8 mouse cellular contexts compared by ENCODE assay signal in the genomic region with DNA sequence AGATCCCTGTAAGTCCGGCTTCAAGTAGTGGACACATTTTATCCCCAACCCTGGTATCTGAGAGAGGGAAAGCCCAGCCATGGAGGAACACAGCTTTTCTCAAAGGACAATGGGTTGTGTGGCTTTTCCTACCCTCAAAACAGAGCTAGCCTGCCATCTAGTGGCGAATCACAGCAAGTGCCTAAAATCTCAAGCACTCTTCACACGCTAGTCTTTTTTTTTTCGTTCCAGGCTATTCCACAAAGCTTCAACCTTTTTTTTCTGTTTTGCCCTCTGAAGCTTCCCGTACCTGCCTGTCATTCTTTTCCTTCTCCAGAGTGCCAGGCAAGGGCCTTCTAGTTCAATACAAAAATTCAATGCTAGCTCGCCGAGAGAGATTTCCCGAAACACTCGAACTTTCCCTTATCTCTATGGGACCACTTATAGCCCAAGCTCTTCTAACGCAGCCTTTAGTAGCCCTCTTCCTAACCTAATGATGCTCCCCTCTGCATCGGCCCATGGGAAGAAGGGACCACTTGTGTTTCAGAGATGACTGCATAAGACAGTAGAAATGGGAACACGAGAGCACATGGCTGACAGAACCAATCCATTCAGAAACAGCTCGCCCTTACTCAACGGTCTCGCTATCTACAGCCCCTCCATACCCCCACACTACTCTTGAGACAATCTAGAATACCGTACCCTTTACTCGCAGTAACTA. TPM values are rescaled to one million over a fixed set of nuclear protein-coding genes. Genes with fewer than 3 reads are reported as not detected.
A peak's percentile ranks its signal among the peaks of the same experiment; 100 is the strongest.
DNase-seq lines count a peak whose midpoint lies in the region; ATAC-seq lines count a peak whose summit lies in the region.

No protein-coding gene starts in this region.

- peak; percentile 53 for ATAC-seq in hindbrain, embryonic 16.5 days

- peak overlapping the region; percentile 78 for H3K27ac ChIP-seq in hindbrain, embryonic 16.5 days (ENCODE audit: low read depth, low read length)

- peak overlapping the region; percentile 68 for H3K9ac ChIP-seq in hindbrain, embryonic 16.5 days (ENCODE audit: low read depth, low read length)

- no peaks in the 10 kb centered on the region for H3K36me3 ChIP-seq in hindbrain, embryonic 16.5 days (ENCODE audit: control insufficient read depth, insufficient read depth, low read length)

- WGBS in hindbrain, embryonic 16.5 days, result 2% methylated on average over 17 of the region's 17 CpGs

- H3K4me2 ChIP-seq in hindbrain, embryonic 16.5 days (ENCODE audit: low read length), result peak overlapping the region; percentile 97

- DNase-seq in T-cell, adult 2 months (ENCODE audit: low spot score), result peak; percentile 73
- peak; percentile 79 to 82 for DNase-seq in cerebellum, postnatal 36 days
- peak; percentile 77 for DNase-seq in gastrocnemius, adult 18-20 months (ENCODE audit: low spot score)
- DNase-seq in left cerebral cortex, adult 11 months (ENCODE audit: low spot score), result peak; percentile 71
- DNase-seq in lung, postnatal 4 days, result peak; percentile 76 to 85
- peak; percentile 76 for DNase-seq in retina, postnatal 7 days (ENCODE audit: low read depth, low spot score)
- DNase-seq in urinary bladder, adult 2 months (ENCODE audit: low spot score), result peak; percentile 36

- no peaks in the 10 kb centered on the region for H3K9me3 ChIP-seq in hindbrain, embryonic 16.5 days (ENCODE audit: control insufficient read depth, low read length)

- H3K4me3 ChIP-seq in hindbrain, embryonic 16.5 days (ENCODE audit: low read length), result peak overlapping the region; percentile 53

- peaks cover 14% of the 10 kb centered on the region for H3K4me1 ChIP-seq in hindbrain, embryonic 16.5 days (ENCODE audit: control insufficient read depth, insufficient read depth, low read depth, low read length)

- H3K27me3 ChIP-seq in hindbrain, embryonic 16.5 days (replicated peaks; ENCODE audit: control insufficient read depth, insufficient read depth, low read length), result no peaks in the 10 kb centered on the region

RNA-seq across cellular contexts. Expression of a gene that starts 0.9 kb away (rescaled TPM):
- 10 to 100 TPM; 11.3 to 12.6 TPM for total RNA-seq in gastrocnemius, adult 18-20 months (2021)
- 112 and 114 TPM in 2 replicates for polyA plus RNA-seq in hindbrain, embryonic 16.5 days (2015; fragmentation: Nextera tagmentation; extraction: Ambion mirVana)
- polyA plus RNA-seq in urinary bladder, adult 2 months (2012; rRNA removed), result 30.8 and 35.3 TPM in 2 replicates

RNA-seq across cellular contexts. Expression of a gene that starts 6.5 kb away (rescaled TPM):
- 10 to 100 TPM; 27.9 to 31.6 TPM for total RNA-seq in gastrocnemius, adult 18-20 months (2021)
- polyA plus RNA-seq in hindbrain, embryonic 16.5 days (2015; fragmentation: Nextera tagmentation; extraction: Ambion mirVana), result 234 and 259 TPM in 2 replicates
- polyA plus RNA-seq in urinary bladder, adult 2 months (2012; rRNA removed), result 87.2 and 143 TPM in 2 replicates

RNA-seq across cellular contexts. Expression of a gene that starts 32.4 kb away (rescaled TPM):
- total RNA-seq in gastrocnemius, adult 18-20 months (2021), result 10 to 100 TPM; 50.6 to 54.0 TPM
- 88.4 and 92.7 TPM in 2 replicates for polyA plus RNA-seq in hindbrain, embryonic 16.5 days (2015; fragmentation: Nextera tagmentation; extraction: Ambion mirVana)
- polyA plus RNA-seq in urinary bladder, adult 2 months (2012; rRNA removed), result 91.2 and 102 TPM in 2 replicates

RNA-seq across cellular contexts. Expression of a gene that starts 39.4 kb away (rescaled TPM):
- 10 to 100 TPM; 19.2 to 20.9 TPM for total RNA-seq in gastrocnemius, adult 18-20 months (2021)
- 232 and 270 TPM in 2 replicates for polyA plus RNA-seq in hindbrain, embryonic 16.5 days (2015; fragmentation: Nextera tagmentation; extraction: Ambion mirVana)
- polyA plus RNA-seq in urinary bladder, adult 2 months (2012; rRNA removed), result 55.8 and 74.2 TPM in 2 replicates

Comparison
In these comparisons a context has a peak if more than half of its experiments do, and no peak if none do; other contexts are left out.
1. Peak in every context shown above with its lines: DNase-seq, ATAC-seq, H3K4me3 ChIP-seq and H3K27ac ChIP-seq.